Mouse (Mus musculus) forebrain, embryonic 12.5 days (tissue): ENCODE results near the gene Vsig10. TPM values are rescaled to one million over a fixed set of nuclear protein-coding genes. Genes with fewer than 3 reads are reported as not detected.
A peak's percentile ranks its signal among the peaks of the same experiment; 100 is the strongest.
"Not testable (repeated sequence)": the region's sequence is repeated elsewhere in the genome, so short reads cannot be mapped to it uniquely, and the experiment has no call there.

Experiments
- ATAC-seq: fragments of 200-750 bp; cut with Nextera tagmentation; 2 replicates; pipeline ENCODE4 v1.8.0; 2017; ENCODE audit warnings: moderate TSS enrichment; ENCODE audit not compliant: low FRiP score
- H3K27ac ChIP-seq: fragments of 300-500 bp; sonication (generic); 2 replicates; pipeline ENCODE4 v1.5.1; 2016; ENCODE audit warnings: mild to moderate bottlenecking
- H3K27me3 ChIP-seq: fragments of 300-500 bp; sonication (generic); 2 replicates; pipeline ENCODE4 v1.6.1; 2016; ENCODE audit warnings: mild to moderate bottlenecking
- H3K36me3 ChIP-seq: fragments of 300-500 bp; sonication (generic); replicated peaks from 2 replicates; pipeline ENCODE4 v1.6.1; 2016; ENCODE audit warnings: mild to moderate bottlenecking
- H3K4me1 ChIP-seq: fragments of 300-500 bp; sonication (generic); 2 replicates; pipeline ENCODE4 v1.6.1; 2016
- H3K4me2 ChIP-seq: fragments of 300-500 bp; sonication (generic); 2 replicates; pipeline ENCODE4 v1.6.1; 2016; ENCODE audit warnings: mild to moderate bottlenecking, moderate library complexity
- H3K4me3 ChIP-seq: fragments of 300-500 bp; sonication (generic); replicated peaks from 2 replicates; pipeline ENCODE4 v1.5.1; 2016; ENCODE audit warnings: mild to moderate bottlenecking
- H3K9ac ChIP-seq: fragments of 300-500 bp; sonication (generic); 2 replicates; pipeline ENCODE4 v1.6.1; 2016; ENCODE audit warnings: mild to moderate bottlenecking
- H3K9me3 ChIP-seq: fragments of 300-500 bp; sonication (generic); 2 replicates; pipeline ENCODE4 v1.6.1; 2016
- WGBS: fragments of 180-500 bp; shearing (Covaris S2); methylation state at CpG from one replicate; pipeline ENCODE4 v1.1.7; 2016; 5-methylcytosine and 5-hydroxymethylcytosine counted together
- polyA plus RNA-seq: library from polyadenylated mRNA; unstranded; fragments of >200 nt; fragmentation: Nextera tagmentation; extraction: Ambion mirVana; gene quantifications from 2 replicates; pipeline ENCODE4 v1.2.1, GENCODE M21; 2016

The Vsig10 gene
- polyA plus RNA-seq, 1 experiment from 2014 or later = 3.0 TPM

DNA sequence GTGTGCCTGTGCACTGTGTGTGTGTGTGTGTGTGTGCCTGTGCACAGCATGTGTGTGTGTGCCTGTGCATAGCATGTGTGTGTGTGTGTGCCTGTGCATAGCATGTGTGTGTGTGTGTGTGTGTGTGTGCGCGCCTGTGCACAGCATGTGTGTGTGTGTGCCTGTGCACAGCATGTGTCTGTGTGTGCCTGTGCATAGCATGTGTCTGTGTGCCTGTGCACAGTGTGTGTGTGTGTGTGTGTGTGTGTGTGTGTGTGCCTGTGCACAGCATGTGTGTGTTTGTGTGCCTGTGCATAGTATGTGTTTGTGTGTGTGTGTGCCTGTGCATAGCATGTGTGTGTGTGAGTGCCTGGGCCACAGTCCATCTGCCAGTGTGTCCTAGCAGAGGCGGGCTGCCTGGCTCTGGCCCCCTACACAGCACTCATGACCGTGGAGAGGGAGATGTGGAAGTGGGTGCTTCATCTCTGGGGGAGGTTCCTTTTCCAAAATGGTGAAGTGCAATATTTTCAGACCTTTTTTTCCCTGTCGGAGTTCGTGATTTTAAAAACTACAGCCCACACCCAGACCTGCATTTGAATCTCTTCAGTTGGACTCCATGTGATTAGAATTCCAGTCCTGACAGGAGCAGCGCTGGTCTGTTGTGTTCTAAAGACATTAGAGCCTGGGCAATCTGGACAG is 55.6 kb downstream of the Vsig10 start:
- 88% methylated on average over 7 of the region's 7 CpGs for WGBS
- no peaks in the 10 kb centered on the region for H3K4me1 ChIP-seq
- H3K9ac ChIP-seq = no peak overlapping the region
- H3K9me3 ChIP-seq = no peaks in the 10 kb centered on the region
- H3K36me3 ChIP-seq = peaks cover 94% of the 10 kb centered on the region
- H3K4me2 ChIP-seq = no peak overlapping the region
- H3K27ac ChIP-seq = no peak overlapping the region
- no peak overlapping the region for H3K4me3 ChIP-seq
- no peaks in the 10 kb centered on the region for H3K27me3 ChIP-seq
- no peak for ATAC-seq

DNA sequence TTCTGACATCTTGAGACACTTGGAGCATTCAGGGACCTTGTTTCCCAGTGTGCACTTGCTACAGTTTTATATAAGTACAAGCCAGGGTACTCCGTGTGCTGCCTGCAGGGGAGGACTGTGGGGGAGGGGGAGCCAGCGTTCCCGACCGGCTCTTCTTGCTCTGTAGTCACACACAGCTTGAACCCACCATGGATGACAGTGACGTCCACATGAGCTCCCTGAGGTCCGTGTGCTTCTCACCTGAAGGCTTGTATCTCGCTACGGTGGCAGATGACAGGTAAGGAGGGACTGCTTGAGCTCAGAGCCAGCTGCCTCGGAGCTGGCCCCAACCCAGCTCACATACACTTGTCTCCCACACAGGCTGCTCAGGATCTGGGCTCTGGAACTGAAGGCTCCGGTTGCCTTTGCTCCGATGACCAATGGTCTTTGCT is 57.5 kb downstream of the Vsig10 start:
- H3K27me3 ChIP-seq = no peaks in the 10 kb centered on the region
- H3K36me3 ChIP-seq = peaks cover 96% of the 10 kb centered on the region
- H3K27ac ChIP-seq = no peak overlapping the region
- H3K9ac ChIP-seq = no peak overlapping the region
- WGBS = 76% methylated on average over 11 of the region's 11 CpGs
- no peak for ATAC-seq
- no peaks in the 10 kb centered on the region for H3K4me1 ChIP-seq
- H3K9me3 ChIP-seq = no peaks in the 10 kb centered on the region
- H3K4me2 ChIP-seq = no peak overlapping the region
- no peak overlapping the region for H3K4me3 ChIP-seq

DNA sequence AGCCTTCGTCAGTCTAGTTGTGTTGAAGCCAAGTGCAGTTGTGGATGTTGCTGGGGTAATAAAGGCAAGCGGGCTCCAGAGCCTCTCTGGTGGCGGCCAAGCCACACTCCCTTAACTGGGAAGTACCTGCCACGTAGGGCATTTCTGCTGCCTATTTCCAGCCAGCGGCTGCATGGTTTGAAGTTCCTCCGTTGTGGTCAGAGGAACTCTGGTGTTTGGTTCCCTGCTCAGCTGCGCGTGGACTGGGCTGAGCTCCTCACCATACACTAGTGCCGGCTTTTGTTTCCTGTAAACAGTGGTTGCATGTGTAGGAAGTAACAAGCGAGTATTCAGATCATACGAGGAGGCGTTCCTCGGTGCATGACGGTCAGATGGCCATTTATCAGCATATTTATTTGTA is 58.8 kb downstream of the Vsig10 start:
- 92% methylated on average over 14 of the region's 14 CpGs for WGBS
- not testable (repeated sequence) for ATAC-seq, H3K9ac ChIP-seq, H3K4me2 ChIP-seq, H3K27me3 ChIP-seq, H3K27ac ChIP-seq, H3K9me3 ChIP-seq, H3K4me1 ChIP-seq, H3K4me3 ChIP-seq
- peaks cover 96% of the 10 kb centered on the region for H3K36me3 ChIP-seq

DNA sequence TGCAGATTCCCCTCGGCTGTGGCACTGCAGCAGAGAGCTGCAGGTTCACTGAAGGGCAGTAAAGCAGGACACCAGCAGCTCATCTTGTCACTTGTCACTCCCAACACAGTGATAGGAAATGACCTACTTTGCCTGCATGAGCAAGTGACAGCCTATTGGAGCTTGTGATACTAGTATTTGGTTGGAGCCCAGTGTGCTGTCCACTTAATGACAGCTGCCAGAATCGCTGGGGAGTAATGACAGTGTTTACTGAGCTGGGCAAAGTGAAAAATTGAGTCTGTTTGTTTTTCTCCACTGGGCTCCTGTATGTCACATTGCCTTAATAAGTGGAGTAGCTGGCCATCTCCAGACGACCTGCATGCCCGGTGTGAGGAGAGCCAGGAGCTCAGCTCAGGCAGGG is 61.3 kb downstream of the Vsig10 start:
- Histone ChIP-seq H3K27ac (no peak overlapping the region), H3K27me3 (no peaks in the 10 kb centered on the region), H3K4me2 (no peak overlapping the region), H3K9me3 (no peaks in the 10 kb centered on the region), H3K4me3 (no peak overlapping the region), H3K4me1 (no peaks in the 10 kb centered on the region), H3K9ac (no peak overlapping the region), H3K36me3 (peaks cover 95% of the 10 kb centered on the region)
- ATAC-seq = no peak
- 86% methylated on average over 4 of the region's 4 CpGs for whole genome bisulfite sequencing

DNA sequence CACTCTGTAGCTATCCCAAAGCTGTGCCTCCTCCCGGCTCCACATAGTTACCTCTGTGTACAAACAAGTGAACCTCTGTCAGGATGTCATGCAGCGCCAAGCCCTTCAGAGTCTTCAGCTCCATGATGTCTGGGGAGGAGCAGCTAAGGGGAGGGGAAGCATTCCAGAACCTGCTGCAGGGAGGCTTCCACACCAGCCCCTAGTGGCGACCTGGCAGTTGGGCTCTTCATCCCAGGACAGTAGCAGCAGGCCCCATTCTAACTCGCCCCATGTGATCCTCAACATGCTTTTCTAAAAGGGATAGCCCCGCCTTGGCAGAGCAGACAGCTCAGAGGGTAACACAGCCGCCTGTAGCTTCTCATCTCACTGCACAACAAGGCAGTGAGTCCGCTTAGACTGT is 62.9 kb downstream of the Vsig10 start:
- H3K4me1 ChIP-seq = no peaks in the 10 kb centered on the region
- H3K27ac ChIP-seq = no peak overlapping the region
- H3K4me2 ChIP-seq = no peak overlapping the region
- no peak overlapping the region for H3K9ac ChIP-seq
- 74% methylated on average over 7 of the region's 7 CpGs for WGBS
- H3K4me3 ChIP-seq = no peak overlapping the region
- ATAC-seq = no peak
- peaks cover 93% of the 10 kb centered on the region for H3K36me3 ChIP-seq
- H3K9me3 ChIP-seq = no peaks in the 10 kb centered on the region
- no peaks in the 10 kb centered on the region for H3K27me3 ChIP-seq

DNA sequence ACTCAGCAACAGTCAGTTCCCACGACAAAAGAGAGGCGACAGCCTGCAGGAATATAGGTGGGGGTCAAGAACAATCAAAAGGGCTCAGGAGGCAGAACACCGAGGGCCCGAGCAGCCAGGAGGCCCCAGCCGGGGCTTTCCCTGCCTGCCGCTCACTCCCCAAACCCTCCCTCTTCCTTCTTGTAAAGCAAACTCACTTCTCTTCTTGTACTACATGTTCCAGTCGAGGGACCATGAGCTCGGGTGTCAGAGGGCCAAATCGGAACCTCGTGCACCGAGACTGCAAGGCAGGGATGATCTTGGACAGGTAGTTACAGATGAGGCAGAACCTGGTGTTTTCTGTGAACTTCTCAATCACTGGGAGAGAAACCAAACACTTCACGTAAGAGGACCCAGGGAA is 64.3 kb downstream of the Vsig10 start:
- Histone ChIP-seq H3K9me3 (no peaks in the 10 kb centered on the region), H3K4me2 (no peak overlapping the region), H3K9ac (no peak overlapping the region), H3K4me1 (peaks cover 11% of the 10 kb centered on the region), H3K27me3 (no peaks in the 10 kb centered on the region), H3K36me3 (peaks cover 82% of the 10 kb centered on the region), H3K27ac (no peak overlapping the region), H3K4me3 (no peak overlapping the region)
- no peak for ATAC-seq
- 86% methylated on average over 12 of the region's 12 CpGs for WGBS

DNA sequence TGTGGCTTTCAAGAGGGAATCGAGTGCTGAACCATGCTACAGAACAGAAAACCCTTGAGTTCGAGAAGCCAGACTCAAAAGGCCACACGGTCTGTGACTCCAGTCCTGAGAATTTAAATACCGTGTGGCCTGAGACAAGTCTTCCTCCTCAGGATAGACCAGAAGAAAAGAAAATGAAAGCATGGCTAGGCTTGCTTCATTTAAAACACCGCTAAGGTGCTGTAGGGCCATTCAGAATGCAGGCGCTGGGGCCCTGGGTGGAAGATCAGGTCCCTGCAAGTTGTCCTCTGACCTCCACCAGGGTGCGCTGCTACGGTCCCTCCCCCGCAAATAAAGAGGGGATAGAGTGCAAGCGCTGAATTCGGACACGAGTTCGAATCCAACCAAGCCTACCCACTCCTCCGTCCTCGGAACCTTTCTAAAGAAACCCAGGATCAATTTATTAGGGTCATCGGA is 69.4 kb downstream of the Vsig10 start:
- Histone ChIP-seq H3K36me3 (peaks cover 32% of the 10 kb centered on the region), H3K4me1 (peaks cover 17% of the 10 kb centered on the region), H3K4me3 (peak overlapping the region; percentile 78), H3K27ac (peak overlapping the region; percentile 75), H3K9me3 (0 out of 2 replicates have a peak, but pooled peaks cover 10% of the 10 kb centered on the region), H3K27me3 (no peaks in the 10 kb centered on the region), H3K4me2 (peak overlapping the region; percentile 65), H3K9ac (peak overlapping the region; percentile 88)
- WGBS = 9% methylated on average over 16 of the region's 16 CpGs
- ATAC-seq = peak; percentile 54

DNA sequence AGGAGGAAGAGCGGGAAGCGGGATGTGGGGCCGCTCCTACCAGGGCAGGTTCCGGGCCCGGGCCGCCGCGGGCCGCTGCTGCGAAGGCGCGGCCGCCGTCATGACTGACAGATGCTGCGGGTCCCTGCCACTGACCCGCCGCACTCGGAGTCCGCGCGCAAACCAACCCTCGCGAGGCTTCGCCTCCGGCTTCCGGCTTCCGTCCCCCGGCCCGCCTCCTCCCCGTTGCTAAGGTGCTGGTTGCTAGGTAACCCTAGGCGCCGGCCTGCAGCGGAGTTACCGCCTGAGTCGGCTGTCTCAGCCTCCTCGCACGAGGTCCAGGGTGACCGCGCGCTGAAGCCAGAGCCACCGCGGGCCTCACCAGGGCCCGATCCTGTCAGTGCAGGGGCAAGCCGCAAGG is 70.0 kb downstream of the Vsig10 start, which contains the start of gene Rfc5:
Rfc5 (minus strand) TSS at position 171 of the 400 bp plus-strand sequence.
- Histone ChIP-seq H3K4me2 (peak within 1 kb of the TSS; percentile 65), H3K27me3 (no peaks in the 10 kb centered on the region), H3K9ac (peak within 1 kb of the TSS; percentile 88), H3K27ac (peak within 1 kb of the TSS; percentile 75), H3K4me3 (peak within 1 kb of the TSS; percentile 78), H3K4me1 (peaks cover 17% of the 10 kb centered on the region), H3K36me3 (peaks cover 27% of the 10 kb centered on the region), H3K9me3 (0 out of 2 replicates have a peak, but pooled peaks cover 10% of the 10 kb centered on the region)
- peak; percentile 96 for ATAC-seq
- WGBS = under 1% methylated on average over 44 of the region's 44 CpGs

DNA sequence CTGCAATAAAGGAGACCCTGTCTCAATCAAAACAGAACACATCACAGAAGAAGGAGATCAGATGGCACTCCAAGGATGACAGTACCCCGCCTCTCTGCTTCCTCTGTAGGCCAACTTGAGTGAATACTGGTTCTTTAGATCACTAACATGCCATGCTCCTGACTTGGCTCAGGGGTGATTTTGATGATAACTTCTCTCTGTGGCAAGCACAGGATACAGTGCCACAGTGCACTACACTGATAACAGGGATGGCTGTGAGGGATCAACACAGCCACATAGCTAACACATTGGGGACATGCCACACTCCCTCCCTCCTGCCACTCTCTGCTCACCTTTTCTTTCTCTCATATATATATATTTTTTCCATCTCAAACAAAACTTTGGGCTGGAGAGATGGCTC is 72.0 kb downstream of the Vsig10 start:
- Histone ChIP-seq H3K4me2 (no peak overlapping the region), H3K36me3 (peaks cover 7% of the 10 kb centered on the region; the same call in 1 of the 2 replicates), H3K4me3 (no peak overlapping the region), H3K9me3 (0 out of 2 replicates have a peak, but pooled peaks cover 10% of the 10 kb centered on the region), H3K9ac (no peak overlapping the region), H3K27me3 (no peaks in the 10 kb centered on the region), H3K27ac (no peak overlapping the region), H3K4me1 (peaks cover 17% of the 10 kb centered on the region)
- no peak for ATAC-seq
- WGBS = 93% methylated on average over 1 of the region's 1 CpGs

DNA sequence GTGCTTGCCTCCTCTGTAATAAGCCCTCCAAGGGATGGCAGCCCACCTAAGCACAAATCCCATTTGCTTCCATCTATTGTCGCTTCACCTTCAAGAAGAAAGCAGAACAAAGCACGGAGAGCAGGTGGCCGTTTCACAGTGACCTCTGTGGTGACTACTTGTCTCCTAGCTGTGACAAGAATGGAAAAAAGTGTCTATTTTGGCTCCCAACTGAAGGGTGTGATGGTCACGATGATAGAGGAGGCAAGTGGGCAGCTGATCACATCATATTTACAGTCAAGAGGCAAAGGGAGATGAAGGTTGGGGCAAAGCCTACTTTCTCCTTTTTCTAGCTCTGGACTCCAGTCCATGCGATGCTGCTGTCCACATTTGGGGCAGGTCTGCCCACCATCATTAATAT is 77.0 kb downstream of the Vsig10 start:
- Histone ChIP-seq H3K9me3 (0 out of 2 replicates have a peak, but pooled peaks cover 10% of the 10 kb centered on the region), H3K27me3 (no peaks in the 10 kb centered on the region), H3K4me3 (no peak overlapping the region), H3K9ac (no peak overlapping the region), H3K4me1 (peaks cover 3% of the 10 kb centered on the region), H3K4me2 (no peak overlapping the region), H3K36me3 (no peaks in the 10 kb centered on the region), H3K27ac (no peak overlapping the region)
- WGBS = 90% methylated on average over 5 of the region's 5 CpGs
- ATAC-seq = no peak

DNA sequence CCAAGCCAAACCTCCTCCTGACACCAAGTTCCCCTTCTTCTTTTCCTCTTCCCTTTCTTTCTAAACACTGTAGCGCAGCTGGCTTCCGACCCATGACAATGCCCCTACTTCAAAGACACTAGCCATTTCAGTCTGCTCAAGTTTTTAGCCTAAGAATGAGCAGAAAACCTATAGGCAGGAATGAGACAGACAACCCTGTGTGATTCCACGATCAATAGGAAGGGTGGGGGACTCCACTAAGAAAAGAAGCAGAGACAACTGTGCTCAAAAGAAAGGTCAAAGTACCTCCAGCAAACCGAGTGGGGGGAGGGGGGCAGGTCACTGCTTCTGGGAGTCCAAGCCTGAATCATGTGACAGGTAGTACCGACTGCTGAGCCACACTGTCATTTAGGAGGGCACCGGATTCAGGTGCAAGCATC is 77.7 kb downstream of the Vsig10 start:
- Histone ChIP-seq H3K4me3 (no peak overlapping the region), H3K4me2 (no peak overlapping the region), H3K27me3 (no peaks in the 10 kb centered on the region), H3K36me3 (no peaks in the 10 kb centered on the region), H3K4me1 (peaks cover 3% of the 10 kb centered on the region), H3K9ac (no peak overlapping the region), H3K9me3 (0 out of 2 replicates have a peak, but pooled peaks cover 7% of the 10 kb centered on the region), H3K27ac (no peak overlapping the region)
- 63% methylated on average over 6 of the region's 6 CpGs for WGBS
- ATAC-seq = no peak

DNA sequence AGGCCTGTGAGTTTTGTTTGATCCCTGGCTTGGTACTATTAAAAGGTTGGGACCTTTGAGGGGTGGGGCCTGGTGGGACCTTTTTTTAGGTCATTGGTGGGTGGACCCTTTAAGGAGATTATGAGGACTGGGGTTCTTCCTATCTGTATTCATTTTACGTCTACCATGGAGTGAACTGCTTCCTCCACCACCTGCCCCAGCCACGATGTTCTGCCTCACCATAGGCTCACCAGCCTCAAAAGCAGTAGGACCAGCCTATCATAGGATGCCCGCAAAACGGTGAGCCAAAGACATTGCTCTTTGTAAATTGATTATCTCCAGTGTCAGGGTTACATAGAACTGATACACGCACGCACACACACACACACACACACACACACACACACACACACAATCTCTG is 78.5 kb downstream of the Vsig10 start:
- no peak for ATAC-seq
- Histone ChIP-seq H3K36me3 (no peaks in the 10 kb centered on the region), H3K4me2 (no peak overlapping the region), H3K9me3 (0 out of 2 replicates have a peak, but pooled peaks cover 3% of the 10 kb centered on the region), H3K4me1 (peaks cover 3% of the 10 kb centered on the region), H3K4me3 (no peak overlapping the region), H3K27ac (no peak overlapping the region), H3K27me3 (no peaks in the 10 kb centered on the region), H3K9ac (no peak overlapping the region)
- 87% methylated on average over 6 of the region's 6 CpGs for WGBS

DNA sequence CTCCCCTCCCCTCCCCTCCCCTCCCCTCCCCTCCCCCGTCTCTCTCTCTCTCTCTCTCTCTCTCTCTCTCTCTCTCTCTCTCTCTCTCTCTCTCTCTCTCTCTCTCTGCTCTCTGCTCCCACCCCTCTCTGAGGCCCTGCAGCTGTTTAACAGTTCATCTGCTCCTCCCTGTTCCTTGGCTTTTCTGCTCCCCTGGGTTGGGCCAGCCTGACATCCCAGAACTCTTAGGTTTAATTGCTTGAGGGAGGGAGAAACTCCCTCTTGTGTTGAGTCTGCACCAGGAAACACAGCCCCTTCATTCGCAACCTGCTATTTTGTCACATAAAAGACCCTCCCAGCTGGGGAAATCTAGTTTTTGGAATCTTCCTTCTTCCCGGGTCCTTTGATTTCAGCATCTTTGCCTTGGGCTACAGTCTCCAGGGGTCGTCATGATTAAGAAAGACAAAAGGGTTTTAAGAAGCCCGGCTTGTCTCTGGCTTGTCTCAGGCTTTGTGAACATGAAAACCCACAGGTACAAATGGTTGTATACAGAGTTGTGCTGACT is 79.2 kb downstream of the Vsig10 start:
- Histone ChIP-seq H3K4me2 (no peak overlapping the region), H3K9me3 (no peaks in the 10 kb centered on the region), H3K4me1 (peaks cover 3% of the 10 kb centered on the region), H3K27ac (no peak overlapping the region), H3K9ac (no peak overlapping the region), H3K27me3 (no peaks in the 10 kb centered on the region), H3K36me3 (no peaks in the 10 kb centered on the region), H3K4me3 (no peak overlapping the region)
- no peak for ATAC-seq
- 20% methylated on average over 4 of the region's 5 CpGs for WGBS
